Mouse (Mus musculus): ENCODE results near the gene Tcte2.
A peak's percentile ranks its signal among the peaks of the same experiment; 100 is the strongest.
"Not testable (repeated sequence)": the region's sequence is repeated elsewhere in the genome, so short reads cannot be mapped to it uniquely, and the experiment has no call there.

Tcte2 gene

GRCm38 (mm10) chr17:13761179-13761913, at the start of gene Tcte2:
Gene Tcte2, minus strand, starts transcription at chr17:13761825.
- peak; percentile 63 for DNase-seq

GRCm38 (mm10) chr17:13806016-13806415, 44.4 kb upstream of the Tcte2 start:
- no peak for DNase-seq

GRCm38 (mm10) chr17:13802836-13803408, 41.3 kb upstream of the Tcte2 start:
- no peak for DNase-seq

GRCm38 (mm10) chr17:13797691-13798090, 36.1 kb upstream of the Tcte2 start:
- no peak for DNase-seq

GRCm38 (mm10) chr17:13790033-13790432, 28.4 kb upstream of the Tcte2 start:
- DNase-seq: not testable (repeated sequence)

GRCm38 (mm10) chr17:13783469-13783868, 21.8 kb upstream of the Tcte2 start:
- DNase-seq: no peak

- no peak for DNase-seq
Observed at GRCm38 (mm10) chr17:13781948-13782347, 20.3 kb upstream of the Tcte2 start.

GRCm38 (mm10) chr17:13778865-13779264, 17.2 kb upstream of the Tcte2 start:
- no peak for DNase-seq

GRCm38 (mm10) chr17:13777676-13778075, 16.1 kb upstream of the Tcte2 start:
- DNase-seq: no peak

- peak; percentile 31 for DNase-seq
Observed at GRCm38 (mm10) chr17:13769256-13769655, 7.6 kb upstream of the Tcte2 start.

GRCm38 (mm10) chr17:13768531-13768930, 6.9 kb upstream of the Tcte2 start:
- DNase-seq: no peak

GRCm38 (mm10) chr17:13764911-13765310, 3.3 kb upstream of the Tcte2 start:
- DNase-seq: not testable (repeated sequence)

- no peak for DNase-seq
Observed at GRCm38 (mm10) chr17:13763819-13764218, 2.2 kb upstream of the Tcte2 start.

- peak; percentile 62 for DNase-seq
Observed at GRCm38 (mm10) chr17:13760675-13761178, 898 bp downstream of the Tcte2 start.

- peak; percentile 90 for DNase-seq
Observed at GRCm38 (mm10) chr17:13759853-13760627, 1.6 kb downstream of the Tcte2 start, which contains the start of gene Afdn. Gene Afdn, plus strand, starts transcription at chr17:13760539.

- DNase-seq: peak; percentile 66
Observed at GRCm38 (mm10) chr17:13759156-13759852, 2.3 kb downstream of the Tcte2 start.

GRCm38 (mm10) chr17:13758586-13758985, 3.0 kb downstream of the Tcte2 start:
- no peak for DNase-seq

- DNase-seq: no peak
Observed at GRCm38 (mm10) chr17:13754940-13755339, 6.7 kb downstream of the Tcte2 start.

- no peak for DNase-seq
Observed at GRCm38 (mm10) chr17:13753918-13754317, 7.7 kb downstream of the Tcte2 start.

GRCm38 (mm10) chr17:13749027-13749426, 12.6 kb downstream of the Tcte2 start:
- DNase-seq: no peak

GRCm38 (mm10) chr17:13747681-13748080, 13.9 kb downstream of the Tcte2 start:
- DNase-seq: no peak

GRCm38 (mm10) chr17:13746330-13746729, 15.3 kb downstream of the Tcte2 start:
- DNase-seq: no peak

- DNase-seq: no peak
Observed at GRCm38 (mm10) chr17:13745373-13745772, 16.3 kb downstream of the Tcte2 start.

Data from kidney, postnatal 10 days (tissue).